23 mouse cellular contexts compared by ENCODE assay signal in the genomic region with DNA sequence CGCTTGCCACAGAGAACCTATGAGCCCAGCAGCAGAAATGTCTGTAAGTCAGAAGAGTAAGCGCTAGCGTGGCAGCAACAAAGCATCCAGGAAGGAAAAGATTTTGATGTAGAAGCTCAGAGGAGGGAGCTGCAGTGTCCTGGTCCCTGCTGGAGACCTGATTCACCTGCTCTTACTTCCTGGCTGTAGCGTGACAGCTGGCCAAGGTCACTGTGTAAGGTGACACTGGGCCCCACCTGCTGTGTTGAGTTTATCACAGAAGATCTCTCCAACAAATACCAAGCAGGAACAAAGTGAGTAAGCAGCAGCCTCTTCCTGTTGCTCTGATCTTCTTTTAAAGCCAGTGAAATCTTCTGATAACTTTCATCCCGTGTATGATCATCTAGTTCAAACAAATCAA.
"Had no signal": no experiment of that assay in that cellular context is flagged by ENCODE, and none has a peak within 500 bp of the region (broad histone marks: within the 10 kb centered on the region; RNA-seq: fewer than 3 reads in every experiment).

No protein-coding gene starts in this region.

- H3K4me3 ChIP-seq: heart, adult 2 months; heart, embryonic 12.5 days; hindbrain, embryonic 10.5 days; hindbrain, embryonic 12.5 days; intestine, embryonic 15.5 days; kidney, embryonic 15.5 days; limb, embryonic 13.5 days; limb, embryonic 15.5 days; liver, embryonic 12.5 days had no signal

- H3K27ac ChIP-seq: heart, adult 2 months; hindbrain, embryonic 10.5 days; hindbrain, embryonic 12.5 days; hindbrain, embryonic 14.5 days; intestine, embryonic 15.5 days; kidney, embryonic 15.5 days; kidney, postnatal 0 days; limb, embryonic 13.5 days; limb, embryonic 15.5 days; liver, embryonic 12.5 days; liver, embryonic 14.5 days had no signal

- H3K9ac ChIP-seq: heart, embryonic 12.5 days; hindbrain, embryonic 12.5 days; hindbrain, embryonic 14.5 days; intestine, embryonic 15.5 days; kidney, embryonic 15.5 days; limb, embryonic 13.5 days; limb, embryonic 15.5 days; liver, embryonic 12.5 days; liver, embryonic 14.5 days had no signal

- H3K4me1 ChIP-seq: heart, embryonic 12.5 days; intestine, embryonic 15.5 days; limb, embryonic 13.5 days; limb, embryonic 15.5 days; liver, embryonic 12.5 days had no signal

- H3K36me3 ChIP-seq: heart, embryonic 12.5 days; hindbrain, embryonic 10.5 days; hindbrain, embryonic 12.5 days; intestine, embryonic 15.5 days; kidney, embryonic 15.5 days; limb, embryonic 13.5 days; limb, embryonic 15.5 days; liver, embryonic 12.5 days had no signal

- H3K27me3 ChIP-seq: heart, embryonic 12.5 days; hindbrain, embryonic 12.5 days; intestine, embryonic 15.5 days; kidney, embryonic 15.5 days; limb, embryonic 13.5 days; limb, embryonic 15.5 days; liver, embryonic 12.5 days had no signal

- H3K9me3 ChIP-seq: hindbrain, embryonic 12.5 days; intestine, embryonic 15.5 days; kidney, embryonic 15.5 days; limb, embryonic 13.5 days; limb, embryonic 15.5 days; liver, embryonic 12.5 days had no signal

- DNase-seq: gastrocnemius, postnatal 14 days; gastrocnemius, postnatal 36 days; heart, adult 2 months; heart, postnatal 10 days; heart, postnatal 4 days; kidney, adult 18-20 months; kidney, adult 9 months; kidney, postnatal 14 days; kidney, postnatal 36 days; layer of hippocampus, adult 9-11 months; layer of hippocampus, postnatal 36 days; left cerebral cortex, postnatal 4 days had no signal
